Mouse (Mus musculus) brain, embryonic 14.5 days (tissue): ENCODE measurements around the gene Tff2.

Experiments used
- CTCF ChIP-seq: fragments of 200-500 bp; IDR thresholded peaks from 2 replicates; pipeline ENCODE4 v1.5.1; 2012; ENCODE audit warnings: inconsistent platforms, mild to moderate bottlenecking, moderate library complexity, borderline replicate concordance; ENCODE audit not compliant: insufficient read depth, insufficient read length; ENCODE audit errors: extremely low read depth
- POLR2A ChIP-seq: fragments of 200-500 bp; IDR thresholded peaks from 2 replicates; pipeline ENCODE4 v1.6.1; 2012; ENCODE audit warnings: mild to moderate bottlenecking, inconsistent platforms, borderline replicate concordance; ENCODE audit not compliant: poor library complexity, insufficient read depth, insufficient read length, severe bottlenecking; ENCODE audit errors: extremely low read depth

- TF ChIP-seq POLR2A: no peak
- no peak for TF ChIP-seq CTCF
Measured at GRCm38 (mm10) chr17:31094781-31095180, 49.3 kb downstream of the Tff2 start.
